Mouse (Mus musculus): Measurements from ENCODE around the gene Derl3.
"Not testable (repeated sequence)": the region's sequence is repeated elsewhere in the genome, so short reads cannot be mapped to it uniquely, and the experiment has no call there.

Derl3 gene

GRCm38 (mm10) chr10:75872915-75873542 is 20.2 kb upstream of the Derl3 start:
- peak; percentile 58 to 79 for DNase-seq (ENCODE audit: low spot score in 2 of 2)

GRCm38 (mm10) chr10:75873543-75874170 is 19.6 kb upstream of the Derl3 start:
- DNase-seq (ENCODE audit: low spot score in 2 of 2) = no peak

GRCm38 (mm10) chr10:75878836-75879235 is 14.4 kb upstream of the Derl3 start:
- DNase-seq (ENCODE audit: low spot score in 2 of 2) = no peak

GRCm38 (mm10) chr10:75880351-75880750 is 12.9 kb upstream of the Derl3 start:
- no peak for DNase-seq (ENCODE audit: low spot score in 2 of 2)

DNA sequence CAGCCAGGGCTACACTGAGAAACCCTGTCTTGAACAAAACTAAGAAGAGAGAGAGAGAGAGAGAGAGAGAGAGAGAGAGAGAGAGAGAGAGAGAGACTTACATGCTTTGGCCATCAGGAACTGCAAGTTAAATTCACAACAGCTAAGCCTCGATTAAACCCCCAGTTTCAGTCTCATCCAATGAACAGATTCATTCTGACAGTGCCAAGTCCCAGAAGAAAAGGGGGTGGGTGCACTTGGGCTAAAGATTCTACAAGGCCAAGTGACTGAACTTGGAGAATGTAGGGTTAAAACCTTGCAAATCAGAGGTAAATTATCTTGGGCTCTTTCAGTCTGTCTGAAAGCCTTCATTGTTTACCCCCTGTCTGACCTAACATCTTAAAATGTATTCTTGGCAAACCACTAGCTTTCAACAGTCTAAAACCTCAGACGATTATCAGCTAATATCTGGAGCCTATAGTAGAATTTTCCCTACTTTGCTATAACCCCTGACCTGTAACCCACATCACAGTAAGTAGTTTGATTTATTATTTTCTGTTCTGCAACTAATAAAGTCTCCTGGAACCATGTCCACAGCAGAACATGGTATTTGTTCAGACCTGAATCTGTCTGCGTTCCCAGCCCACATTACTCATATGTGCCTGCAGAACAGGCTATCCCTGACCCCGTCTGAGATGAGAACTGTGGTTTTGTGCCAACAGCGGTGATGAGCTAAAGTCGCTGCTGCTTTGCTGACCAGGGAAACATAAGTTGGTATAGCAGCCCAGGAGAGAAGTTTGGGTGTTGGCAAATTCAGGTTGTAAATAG is 12.2 kb upstream of the Derl3 start:
- DNase-seq (ENCODE audit: low spot score in 2 of 2) = no peak

- DNase-seq (ENCODE audit: low spot score in 2 of 2) = no peak
Observed at GRCm38 (mm10) chr10:75881578-75882432, 11.4 kb upstream of the Derl3 start.

GRCm38 (mm10) chr10:75882433-75883231 is 10.6 kb upstream of the Derl3 start:
- DNase-seq (ENCODE audit: low spot score in 2 of 2) = no peak

- DNase-seq (ENCODE audit: low spot score in 2 of 2) = peak; percentile 76 to 90
Observed at GRCm38 (mm10) chr10:75883232-75883552, 10.0 kb upstream of the Derl3 start.

- DNase-seq (ENCODE audit: low spot score in 2 of 2) = no peak
Observed at GRCm38 (mm10) chr10:75884742-75885141, 8.5 kb upstream of the Derl3 start.

GRCm38 (mm10) chr10:75887504-75887903 is 5.7 kb upstream of the Derl3 start:
- not testable (repeated sequence) for DNase-seq (ENCODE audit: low spot score in 2 of 2)

DNA sequence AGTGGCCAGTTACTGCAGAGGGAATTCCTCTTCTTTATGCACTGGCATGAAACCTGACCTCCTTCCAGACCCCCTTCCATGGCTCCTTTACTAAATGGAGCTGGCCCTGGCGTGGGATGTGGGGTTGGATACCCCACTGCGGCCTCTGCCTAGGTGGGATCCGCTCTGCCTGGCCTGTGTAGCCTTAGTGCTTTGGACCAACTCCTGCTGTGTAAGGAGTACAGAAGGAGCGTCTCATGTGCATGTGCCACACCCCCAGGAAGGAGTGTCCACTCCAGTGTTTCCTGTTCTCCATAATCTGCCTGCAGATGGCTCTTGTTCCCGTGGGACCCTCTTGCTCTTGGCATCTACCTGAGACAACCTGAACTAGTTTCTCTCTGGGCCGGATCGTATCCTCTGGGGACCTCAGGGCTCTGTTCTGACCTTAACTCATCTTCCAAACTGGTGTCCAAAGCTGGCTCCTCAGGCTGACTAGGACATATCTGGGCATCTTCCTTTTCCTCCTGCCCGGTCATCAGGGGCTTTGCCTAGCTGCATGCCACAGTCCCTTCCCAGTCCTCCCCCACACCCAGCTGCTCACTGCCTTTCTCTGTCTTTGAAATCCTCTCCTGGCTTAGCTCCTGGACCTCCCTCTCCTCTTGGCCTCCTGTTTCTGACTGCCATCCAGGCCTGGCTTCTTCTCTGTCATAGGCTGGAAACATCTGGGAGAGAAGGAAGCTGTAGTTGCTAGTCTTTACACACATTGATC is 3.6 kb upstream of the Derl3 start:
- no peak for DNase-seq (ENCODE audit: low spot score in 2 of 2)

DNA sequence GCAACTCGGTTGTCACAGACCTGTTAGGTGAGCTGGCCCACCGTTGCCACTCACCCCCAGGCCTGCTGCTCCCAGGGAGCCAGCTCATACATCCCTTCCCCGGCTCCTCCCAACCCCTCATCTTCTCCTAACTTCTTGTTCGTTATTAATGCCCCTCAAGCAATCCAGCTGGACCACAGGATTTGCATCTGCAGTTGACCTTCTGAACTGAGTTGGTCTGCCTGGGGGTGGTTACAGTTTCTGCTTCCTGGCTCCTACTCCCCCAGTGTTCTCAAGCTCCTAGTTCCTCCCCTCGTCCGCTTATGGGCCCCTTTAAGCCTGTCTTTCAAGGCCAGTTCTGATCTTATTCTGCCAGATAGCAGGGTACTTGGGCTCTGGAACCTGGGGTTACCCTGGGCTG is 1.4 kb downstream of the Derl3 start:
- DNase-seq (ENCODE audit: low spot score in 2 of 2) = no peak

GRCm38 (mm10) chr10:75895730-75896129 is 2.5 kb downstream of the Derl3 start:
- DNase-seq (ENCODE audit: low spot score in 2 of 2) = no peak

DNA sequence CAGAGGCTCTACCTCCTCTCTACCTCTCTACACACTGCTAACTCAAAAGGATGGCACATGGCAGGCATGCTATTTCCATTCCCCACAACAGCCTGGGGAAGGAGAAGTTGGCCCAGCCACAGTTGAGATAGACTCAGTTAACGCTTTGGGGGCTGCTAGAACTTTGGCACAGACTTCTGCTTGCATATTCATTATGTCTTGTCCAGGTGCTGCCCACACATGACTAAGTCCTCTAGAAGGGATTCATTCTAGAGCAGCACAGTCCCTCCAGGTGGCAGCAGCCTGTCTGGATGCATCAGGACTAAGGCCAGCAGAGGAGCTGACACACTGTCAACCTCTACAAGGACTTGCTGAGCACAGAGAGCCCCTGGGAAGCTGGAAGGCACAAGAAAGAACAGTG is 3.0 kb downstream of the Derl3 start:
- peak; percentile 45 to 67 for DNase-seq (ENCODE audit: low spot score in 2 of 2)

GRCm38 (mm10) chr10:75897373-75897772 is 4.2 kb downstream of the Derl3 start:
- DNase-seq (ENCODE audit: low spot score in 2 of 2) = peak; percentile 66 to 70

GRCm38 (mm10) chr10:75898039-75898564 is 4.9 kb downstream of the Derl3 start:
- DNase-seq (ENCODE audit: low spot score in 2 of 2) = no peak

DNA sequence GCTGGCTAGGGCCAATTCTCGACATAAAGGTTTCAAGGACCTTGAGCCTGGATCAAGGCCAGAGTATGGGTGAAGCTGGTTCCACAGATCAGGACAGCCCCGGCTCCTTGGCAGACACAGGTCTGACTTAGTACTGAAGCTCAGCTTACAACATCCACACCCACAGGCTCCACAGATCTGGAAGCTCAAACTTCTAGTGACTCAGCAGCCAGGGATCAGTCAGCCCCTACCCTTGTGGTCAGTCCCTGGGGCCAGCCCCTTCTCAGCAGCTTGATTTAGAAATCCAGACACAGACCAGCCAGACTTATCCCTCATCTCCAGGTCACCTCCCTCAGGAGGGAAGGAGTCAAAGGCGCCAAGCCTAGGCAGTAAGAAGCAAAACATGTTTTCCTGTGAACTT is 5.6 kb downstream of the Derl3 start:
- DNase-seq (ENCODE audit: low spot score in 2 of 2) = no peak

- no peak for DNase-seq (ENCODE audit: low spot score in 2 of 2)
Observed at GRCm38 (mm10) chr10:75904391-75904790, 11.2 kb downstream of the Derl3 start.

DNA sequence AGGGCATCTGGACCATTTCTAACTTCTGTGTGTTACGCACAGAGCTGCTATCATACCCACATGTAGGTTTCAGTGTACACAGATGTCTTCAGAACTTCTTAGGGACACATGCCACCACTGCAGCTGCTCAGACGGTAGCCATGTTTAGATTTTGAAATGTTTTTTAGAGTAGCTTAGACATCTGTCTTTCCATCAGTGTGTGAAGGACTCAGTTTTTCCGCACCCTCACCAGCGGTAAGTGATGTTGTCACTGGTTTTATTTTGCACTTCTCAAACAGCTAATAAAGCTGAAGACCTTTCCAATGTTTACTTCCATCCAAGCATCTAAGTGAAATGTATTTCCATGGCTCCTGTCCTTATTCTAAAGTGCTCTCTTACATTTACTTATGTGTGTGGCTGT is 13.7 kb downstream of the Derl3 start:
- no peak for DNase-seq (ENCODE audit: low spot score in 2 of 2)

DNA sequence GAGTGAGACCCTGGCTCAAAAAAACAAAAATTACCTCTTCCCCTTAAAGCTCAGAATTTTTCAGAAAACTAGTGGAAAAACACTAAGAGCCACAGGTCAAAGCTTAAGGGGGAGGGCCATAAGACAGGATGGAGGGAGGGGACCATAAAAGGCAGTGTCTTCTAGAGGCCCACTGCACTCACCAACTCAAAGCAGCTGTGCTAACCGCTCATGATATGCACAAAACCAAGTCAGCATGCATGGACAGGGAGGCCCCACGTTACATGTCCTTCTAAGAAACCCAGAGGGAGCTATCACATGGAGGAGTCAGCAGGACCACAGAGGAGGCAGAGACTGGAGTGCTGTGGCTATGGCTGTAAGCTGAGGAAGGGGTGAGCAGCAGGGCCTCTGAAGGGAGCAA is 17.5 kb downstream of the Derl3 start:
- DNase-seq (ENCODE audit: low spot score in 2 of 2) = no peak
